1 mouse cellular context compared by ENCODE assay signal in the genomic region with DNA sequence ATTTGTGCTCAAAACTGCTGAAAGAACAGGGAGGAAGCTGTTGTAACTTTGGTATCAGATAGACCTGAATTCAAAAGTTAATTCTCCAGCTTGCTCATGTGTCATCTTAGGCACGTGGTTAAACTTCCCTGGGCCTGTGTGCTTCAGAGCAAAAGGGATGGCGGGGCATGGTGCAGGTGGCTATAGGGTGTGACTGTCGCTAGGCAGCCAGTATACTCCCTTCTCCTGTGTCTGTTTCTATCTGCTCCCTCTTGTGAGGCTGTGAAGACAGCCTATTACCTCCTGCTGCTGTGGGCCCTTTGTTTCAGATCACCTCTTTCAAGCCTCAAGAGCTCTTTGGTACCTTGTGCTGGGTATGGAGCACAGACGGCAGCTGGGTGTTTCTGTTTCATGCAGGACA.
A peak's percentile ranks its signal among the peaks of the same experiment; 100 is the strongest.
TF ChIP-seq lines count a peak whose summit lies in the region.

No protein-coding gene starts in this region.

TF ChIP-seq in MEL, 35 proteins besides CTCF, POLR2A, EP300 and RAD21 (continued from another document):
- TF ChIP-seq ZNF384 (IDR thresholded peaks at IDR 0.05; ENCODE audit: low read depth, low read length) (no peak), RCOR1 (IDR thresholded peaks at IDR 0.05; ENCODE audit: low read depth, low read length) (no peak), KAT2A (conservative IDR thresholded peaks at IDR 0.05; ENCODE audit: low read depth, low read length) (no peak), NELFE (IDR thresholded peaks at IDR 0.05; ENCODE audit: low read depth, low read length) (no peak), USF2 (IDR thresholded peaks at IDR 0.05; ENCODE audit: borderline replicate concordance in 1 of 2, insufficient read depth in 1 of 2, low read depth in 1 of 2, low read length in 2 of 2) (0 out of 4 replicates have a peak, but pooled peaks of 1 of the 2 experiments have one; percentile 17)
